Mouse (Mus musculus) adrenal gland, postnatal 4 days (tissue): ENCODE measurements at regions not wholly inside any gene's neighbourhood (a gene's known extent, or its start where the extent isn't known, plus 50 kb on each side); places are given as distances from the start of the nearest gene placed in this dataset.

Experiments
- DNase-seq, 2 experiments: peaks; one replicate each; pipeline ENCODE4 v3.0.0; 2021 to 2022; ENCODE audit warnings: low spot score in 2 of 2, mixed read lengths in 2 of 2

- no peak for DNase-seq
Measured at GRCm38 (mm10) chr3:120898931-120899330, 272.6 kb downstream of the Rwdd3 start.

GRCm38 (mm10) chr3:120898258-120898657 lies 273.2 kb downstream of the Rwdd3 start:
- no peak for DNase-seq

- no peak for DNase-seq
Measured at GRCm38 (mm10) chr3:120897758-120898157, 273.7 kb downstream of the Rwdd3 start.

- no peak for DNase-seq
Measured at GRCm38 (mm10) chr3:120897221-120897620, 274.3 kb downstream of the Rwdd3 start.

GRCm38 (mm10) chr3:120886063-120886841 lies 285.2 kb downstream of the Rwdd3 start:
- DNase-seq: no peak

- no peak for DNase-seq
Measured at GRCm38 (mm10) chr3:120885401-120885800, 286.1 kb downstream of the Rwdd3 start.

GRCm38 (mm10) chr3:120884189-120884588 lies 287.3 kb downstream of the Rwdd3 start:
- DNase-seq: no peak

GRCm38 (mm10) chr3:120883650-120884049 lies 287.8 kb downstream of the Rwdd3 start:
- DNase-seq: no peak

GRCm38 (mm10) chr3:120879409-120879808 lies 292.1 kb downstream of the Rwdd3 start:
- DNase-seq: no peak

GRCm38 (mm10) chr3:120875740-120876139 lies 295.8 kb downstream of the Rwdd3 start:
- no peak for DNase-seq

- DNase-seq: no peak
Measured at GRCm38 (mm10) chr3:120865036-120865435, 306.5 kb downstream of the Rwdd3 start.

GRCm38 (mm10) chr3:120861641-120862040 lies 309.9 kb downstream of the Rwdd3 start:
- no peak for DNase-seq

- DNase-seq: no peak
Measured at GRCm38 (mm10) chr3:120858281-120858680, 313.2 kb downstream of the Rwdd3 start.

GRCm38 (mm10) chr3:120854322-120854721 lies 317.2 kb downstream of the Rwdd3 start:
- no peak for DNase-seq

- DNase-seq: no peak
Measured at GRCm38 (mm10) chr3:120843623-120844022, 327.9 kb downstream of the Rwdd3 start.

GRCm38 (mm10) chr3:120823536-120823935 lies 348.0 kb downstream of the Rwdd3 start:
- no peak for DNase-seq

GRCm38 (mm10) chr3:120811901-120812300 lies 359.6 kb downstream of the Rwdd3 start:
- no peak for DNase-seq

GRCm38 (mm10) chr3:120810527-120810926 lies 361.0 kb downstream of the Rwdd3 start:
- DNase-seq: no peak

- no peak for DNase-seq
Measured at GRCm38 (mm10) chr3:120810048-120810447, 361.4 kb downstream of the Rwdd3 start.

- no peak for DNase-seq
Measured at GRCm38 (mm10) chr3:120786659-120787058, 384.8 kb downstream of the Rwdd3 start.

- no peak for DNase-seq
Measured at GRCm38 (mm10) chr3:120781486-120781885, 390.0 kb downstream of the Rwdd3 start.

- no peak for DNase-seq
Measured at GRCm38 (mm10) chr3:120779091-120779490, 392.4 kb downstream of the Rwdd3 start.

- DNase-seq: no peak
Measured at GRCm38 (mm10) chr3:120774951-120775350, 396.5 kb downstream of the Rwdd3 start.
